8 mouse cellular contexts compared by ENCODE assay signal in the genomic region with DNA sequence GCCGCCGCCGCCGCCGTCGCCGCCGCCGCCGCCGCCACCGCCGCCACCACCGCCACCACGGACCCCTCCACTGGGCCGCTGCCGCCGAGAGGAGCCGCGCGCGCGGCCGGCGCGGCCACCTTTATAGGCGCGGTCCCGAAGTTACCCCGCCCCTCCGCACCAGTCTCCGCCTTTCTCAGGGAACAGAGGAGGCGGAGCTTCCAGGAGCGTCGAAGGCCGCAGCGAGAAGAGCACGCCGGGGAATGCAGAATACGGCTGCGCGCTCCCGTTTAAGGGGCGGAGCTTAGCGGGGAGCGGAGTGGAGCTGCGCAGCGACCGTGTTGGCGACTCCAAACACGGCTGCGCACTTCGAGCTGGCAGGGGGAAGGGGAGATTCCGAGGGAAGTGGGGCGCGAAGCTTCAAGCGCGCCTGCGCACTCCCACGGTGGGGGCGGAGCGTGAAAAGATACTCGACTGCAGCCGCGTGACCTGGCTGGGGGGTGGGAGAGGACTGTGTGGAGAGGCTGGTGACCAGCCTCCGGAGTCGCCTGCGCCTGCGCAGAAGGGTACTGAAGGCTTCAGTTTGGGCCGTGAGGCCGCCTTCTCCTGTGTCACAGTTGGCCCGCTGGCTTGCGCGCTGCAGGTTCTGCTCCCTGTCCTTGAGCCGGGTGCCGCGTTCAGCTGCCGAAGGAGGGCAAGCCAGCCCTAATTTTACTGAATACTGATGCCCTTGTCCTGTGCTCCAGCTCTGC. TPM values are rescaled to one million over a fixed set of nuclear protein-coding genes. Genes with fewer than 3 reads are reported as not detected.
DNase-seq lines count a peak whose midpoint lies in the region; ATAC-seq lines count a peak whose summit lies in the region.

No protein-coding gene starts in this region.

- under 1% methylated on average over 74 of the region's 78 CpGs for WGBS in heart, embryonic 14.5 days
- WGBS in liver, embryonic 13.5 days (ENCODE audit: insufficient replicate concordance): under 1% methylated on average over 78 of the region's 78 CpGs
- WGBS in stomach, embryonic 16.5 days: under 1% methylated on average over 74 of the region's 78 CpGs

- peak overlapping the region; percentile 98 for H3K9ac ChIP-seq in heart, embryonic 14.5 days (ENCODE audit: low read length)
- H3K9ac ChIP-seq in liver, embryonic 13.5 days: peak overlapping the region; percentile 99
- H3K9ac ChIP-seq in stomach, embryonic 16.5 days (ENCODE audit: low read length): peak overlapping the region; percentile 98

- peak; percentile 86 for ATAC-seq in heart, embryonic 14.5 days (ENCODE audit: insufficient number of reproducible peaks, insufficient read depth, low FRiP score, low read depth)
- peak; percentile 82 for ATAC-seq in liver, embryonic 13.5 days (ENCODE audit: low read depth)
- peak; percentile 93 for ATAC-seq in stomach, embryonic 16.5 days (ENCODE audit: insufficient read depth, low FRiP score)

- peak; percentile 100 for DNase-seq in CD4-positive, CD25-positive, alpha-beta regulatory T cell, adult 2 months (ENCODE audit: low read depth, low spot score)
- peak; percentile 82 for DNase-seq in fat pad, adult 2 months (ENCODE audit: extremely low read depth, low read depth, low spot score)
- peak; percentile 100 for DNase-seq in kidney, postnatal 14 days
- peak; percentile 97 for DNase-seq in liver, embryonic 13.5 days
- peak; percentile 100 for DNase-seq in neural tube, embryonic 10.5 days (ENCODE audit: extremely low spot score, low spot score)

- no peaks in the 10 kb centered on the region for H3K9me3 ChIP-seq in heart, embryonic 14.5 days (ENCODE audit: control insufficient read depth, low read length)
- no peaks in the 10 kb centered on the region for H3K9me3 ChIP-seq in liver, embryonic 13.5 days (replicated peaks)
- H3K9me3 ChIP-seq in stomach, embryonic 16.5 days (replicated peaks; ENCODE audit: control insufficient read depth, low read length): no peaks in the 10 kb centered on the region

- peaks cover 31% of the 10 kb centered on the region for H3K4me1 ChIP-seq in brown adipose tissue, adult 24 weeks (ENCODE audit: control insufficient read depth, insufficient read depth, insufficient read length, low read length)
- peaks cover 46 to 66% of the 10 kb centered on the region in 2 experiments for H3K4me1 ChIP-seq in heart, embryonic 14.5 days (ENCODE audit: control insufficient read depth in 2 of 2, insufficient read depth in 2 of 2, low read length in 2 of 2)
- H3K4me1 ChIP-seq in liver, embryonic 13.5 days (replicated peaks): peaks cover 82% of the 10 kb centered on the region
- peaks cover 58% of the 10 kb centered on the region for H3K4me1 ChIP-seq in stomach, embryonic 16.5 days (ENCODE audit: control insufficient read depth, insufficient read depth, low read length)

- H3K27ac ChIP-seq in brown adipose tissue, adult 24 weeks (replicated peaks; ENCODE audit: low read depth, low read length): peak overlapping the region; percentile 100
- peak overlapping the region; percentile 98 to 99 for H3K27ac ChIP-seq in heart, embryonic 14.5 days (replicated peaks in 1 of 2; ENCODE audit: control insufficient read depth in 1 of 2, insufficient read depth in 1 of 2, low read depth in 2 of 2, low read length in 2 of 2)
- peak overlapping the region; percentile 100 for H3K27ac ChIP-seq in liver, embryonic 13.5 days
- peak overlapping the region; percentile 100 for H3K27ac ChIP-seq in stomach, embryonic 16.5 days (ENCODE audit: low read length)

- H3K4me3 ChIP-seq in brown adipose tissue, adult 24 weeks (ENCODE audit: insufficient read depth, low read depth, low read length): peak overlapping the region; percentile 78
- peak overlapping the region; percentile 73 to 100 for H3K4me3 ChIP-seq in heart, embryonic 14.5 days (ENCODE audit: control insufficient read depth in 1 of 2, insufficient read depth in 1 of 2, low read depth in 1 of 2, low read length in 2 of 2)
- peak overlapping the region; percentile 94 for H3K4me3 ChIP-seq in liver, embryonic 13.5 days (replicated peaks)
- H3K4me3 ChIP-seq in stomach, embryonic 16.5 days (replicated peaks; ENCODE audit: low read length): peak overlapping the region; percentile 98

- no peaks in the 10 kb centered on the region for H3K27me3 ChIP-seq in heart, embryonic 14.5 days (ENCODE audit: control insufficient read depth, insufficient read depth, low read length)
- no peaks in the 10 kb centered on the region for H3K27me3 ChIP-seq in liver, embryonic 13.5 days
- H3K27me3 ChIP-seq in stomach, embryonic 16.5 days (ENCODE audit: control insufficient read depth, insufficient read depth, low read length): no peaks in the 10 kb centered on the region

- peak overlapping the region; percentile 92 for H3K4me2 ChIP-seq in heart, embryonic 14.5 days (ENCODE audit: low read length)
- H3K4me2 ChIP-seq in liver, embryonic 13.5 days: peak overlapping the region; percentile 98
- H3K4me2 ChIP-seq in stomach, embryonic 16.5 days (ENCODE audit: low read depth, low read length): peak overlapping the region; percentile 90

- H3K36me3 ChIP-seq in heart, embryonic 14.5 days (ENCODE audit: control insufficient read depth, insufficient read depth, low read length): peaks cover 23% of the 10 kb centered on the region
- peaks cover 31% of the 10 kb centered on the region for H3K36me3 ChIP-seq in liver, embryonic 13.5 days
- H3K36me3 ChIP-seq in stomach, embryonic 16.5 days (ENCODE audit: control insufficient read depth, insufficient read depth, low read length): peaks cover 3% of the 10 kb centered on the region; the same call in 1 of the 2 replicates

RNA-seq across cellular contexts. Expression of a gene that starts 1.5 kb away (rescaled TPM):
- polyA plus RNA-seq in brown adipose tissue, adult 24 weeks (2012; ENCODE audit: insufficient read depth, insufficient read length, missing spikeins): 313 and 519 TPM in 2 replicates
- polyA plus RNA-seq in heart, embryonic 14.5 days (2014; fragmentation: Nextera tagmentation; extraction: Ambion mirVana): 69.5 and 82.7 TPM in 2 replicates
- polyA plus RNA-seq in liver, embryonic 13.5 days (2015; fragmentation: Nextera tagmentation; extraction: Ambion mirVana): 71.4 and 73.8 TPM in 2 replicates
- polyA plus RNA-seq in stomach, embryonic 16.5 days (2015; fragmentation: Nextera tagmentation; extraction: Ambion mirVana): 42.8 and 45.1 TPM in 2 replicates

RNA-seq across cellular contexts. Expression of a gene that starts 19.5 kb away (rescaled TPM):
- 20.6 and 33.9 TPM in 2 replicates for polyA plus RNA-seq in brown adipose tissue, adult 24 weeks (2012; ENCODE audit: insufficient read depth, insufficient read length, missing spikeins)
- 49.4 and 53.8 TPM in 2 replicates for polyA plus RNA-seq in heart, embryonic 14.5 days (2014; fragmentation: Nextera tagmentation; extraction: Ambion mirVana)
- 11.5 and 12.7 TPM in 2 replicates for polyA plus RNA-seq in liver, embryonic 13.5 days (2015; fragmentation: Nextera tagmentation; extraction: Ambion mirVana)
- 11.5 and 12.7 TPM in 2 replicates for polyA plus RNA-seq in stomach, embryonic 16.5 days (2015; fragmentation: Nextera tagmentation; extraction: Ambion mirVana)

RNA-seq across cellular contexts. Expression of a gene that starts 25.4 kb away (rescaled TPM):
- 5.2 and 12.0 TPM in 2 replicates for polyA plus RNA-seq in brown adipose tissue, adult 24 weeks (2012; ENCODE audit: insufficient read depth, insufficient read length, missing spikeins)
- 19.1 and 22.3 TPM in 2 replicates for polyA plus RNA-seq in heart, embryonic 14.5 days (2014; fragmentation: Nextera tagmentation; extraction: Ambion mirVana)
- 31.6 and 38.5 TPM in 2 replicates for polyA plus RNA-seq in liver, embryonic 13.5 days (2015; fragmentation: Nextera tagmentation; extraction: Ambion mirVana)
- polyA plus RNA-seq in stomach, embryonic 16.5 days (2015; fragmentation: Nextera tagmentation; extraction: Ambion mirVana): 51.6 and 57.5 TPM in 2 replicates

RNA-seq across cellular contexts. Expression of a gene that starts 25.6 kb away (rescaled TPM):
- polyA plus RNA-seq in brown adipose tissue, adult 24 weeks (2012; ENCODE audit: insufficient read depth, insufficient read length, missing spikeins): 2.5 and 5.0 TPM in 2 replicates
- polyA plus RNA-seq in heart, embryonic 14.5 days (2014; fragmentation: Nextera tagmentation; extraction: Ambion mirVana): 3.5 and 7.0 TPM in 2 replicates
- polyA plus RNA-seq in liver, embryonic 13.5 days (2015; fragmentation: Nextera tagmentation; extraction: Ambion mirVana): 6.1 and 7.5 TPM in 2 replicates
- 25.5 and 28.7 TPM in 2 replicates for polyA plus RNA-seq in stomach, embryonic 16.5 days (2015; fragmentation: Nextera tagmentation; extraction: Ambion mirVana)

RNA-seq across cellular contexts. Expression of a gene that starts 53.7 kb away (rescaled TPM):
- 50.9 and 67.7 TPM in 2 replicates for polyA plus RNA-seq in brown adipose tissue, adult 24 weeks (2012; ENCODE audit: insufficient read depth, insufficient read length, missing spikeins)
- polyA plus RNA-seq in heart, embryonic 14.5 days (2014; fragmentation: Nextera tagmentation; extraction: Ambion mirVana): 64.8 and 65.0 TPM in 2 replicates
- 46.0 and 51.1 TPM in 2 replicates for polyA plus RNA-seq in liver, embryonic 13.5 days (2015; fragmentation: Nextera tagmentation; extraction: Ambion mirVana)
- polyA plus RNA-seq in stomach, embryonic 16.5 days (2015; fragmentation: Nextera tagmentation; extraction: Ambion mirVana): 18.1 TPM in 2 replicates

Comparison
In these comparisons a context has a peak if more than half of its experiments do, and no peak if none do; other contexts are left out.
1. Peak in every context shown above with its lines: DNase-seq, ATAC-seq, H3K4me3 ChIP-seq and H3K27ac ChIP-seq.